Mouse (Mus musculus) adrenal gland, adult 8-10 months (tissue): ENCODE measurements around the gene Rasl11b. TPM values are rescaled to one million over a fixed set of nuclear protein-coding genes. Genes with fewer than 3 reads are reported as not detected.

Source experiments
- DNase-seq: peaks from one replicate; pipeline ENCODE4 v3.0.0; 2022
- total RNA-seq, 4 experiments: library from RNA; stranded (reverse); gene quantifications; 2 replicates each; pipeline ENCODE4 v1.2.4; 2022

Rasl11b gene
- total RNA-seq, 4 experiments from 2014 or later = 21.0 to 26.2 (median 23.7) TPM

DNA sequence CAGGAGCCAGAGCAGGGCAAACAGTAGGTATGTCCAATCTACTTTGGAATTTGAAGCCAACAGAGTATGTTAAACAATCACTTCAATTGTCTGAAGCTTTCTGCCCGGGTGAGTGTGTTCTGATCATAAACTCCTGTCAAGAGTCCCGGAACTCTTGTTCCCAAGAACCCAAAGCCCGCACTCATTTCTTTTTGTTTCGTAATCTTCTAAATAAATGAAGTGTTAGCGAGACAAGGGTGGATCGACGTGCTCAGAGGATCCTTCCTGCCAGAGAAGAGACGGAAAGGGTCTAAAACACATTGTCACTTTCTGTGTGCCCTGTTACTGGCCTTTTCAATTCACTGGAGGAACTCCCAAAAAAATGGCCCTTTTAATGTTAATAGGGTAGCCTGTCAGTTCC, 6.2 kb upstream of the Rasl11b start:
- no peak for DNase-seq

DNA sequence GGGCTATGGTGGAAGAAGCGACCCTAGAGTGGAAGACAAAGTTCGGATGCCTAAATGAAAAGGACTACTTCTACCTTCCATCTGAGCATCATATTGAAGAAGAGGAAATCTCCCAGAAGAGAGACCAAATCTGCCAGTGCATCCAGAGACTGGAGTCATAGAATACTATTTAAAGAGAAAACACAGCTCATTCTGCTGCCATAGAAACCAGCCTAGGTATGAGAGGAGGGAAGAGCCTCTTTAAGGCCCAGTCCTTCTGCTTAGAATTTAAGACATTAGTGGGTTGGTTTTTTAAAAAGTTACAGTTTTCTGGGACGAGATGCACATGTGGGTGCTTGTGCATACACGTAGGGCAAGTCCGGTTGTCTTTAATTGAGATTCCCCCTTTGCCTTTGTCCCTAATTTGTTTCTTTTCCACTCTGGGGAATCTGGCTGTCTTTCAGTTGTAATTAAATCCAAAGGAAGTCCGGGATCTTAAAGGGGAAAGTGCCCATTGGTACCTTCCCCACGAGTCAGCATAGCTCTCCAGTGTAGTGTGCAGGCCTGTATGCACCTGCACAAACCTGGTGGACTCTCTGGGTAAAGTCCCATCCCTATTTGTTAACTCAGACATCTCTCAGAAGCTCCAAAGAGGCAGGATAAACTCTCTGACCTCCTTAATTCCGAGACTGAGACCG, 5.5 kb upstream of the Rasl11b start:
- DNase-seq = no peak

DNA sequence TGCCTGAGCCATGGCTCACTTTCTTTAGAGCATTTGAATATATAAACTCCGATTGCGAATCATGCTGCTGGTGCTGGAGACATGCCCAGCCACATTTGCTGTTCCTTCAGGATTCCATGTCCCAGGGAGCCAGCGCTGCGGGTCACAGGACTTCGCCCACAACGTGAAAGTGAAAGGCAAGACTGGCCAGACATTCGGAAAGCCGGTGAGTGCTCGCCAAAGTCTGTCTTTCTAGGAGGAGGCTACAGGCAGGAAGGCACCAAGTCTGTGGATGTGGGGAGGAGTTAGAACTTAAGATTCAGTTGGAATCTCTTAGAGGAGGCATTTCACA, 5.0 kb upstream of the Rasl11b start:
- no peak for DNase-seq

DNA sequence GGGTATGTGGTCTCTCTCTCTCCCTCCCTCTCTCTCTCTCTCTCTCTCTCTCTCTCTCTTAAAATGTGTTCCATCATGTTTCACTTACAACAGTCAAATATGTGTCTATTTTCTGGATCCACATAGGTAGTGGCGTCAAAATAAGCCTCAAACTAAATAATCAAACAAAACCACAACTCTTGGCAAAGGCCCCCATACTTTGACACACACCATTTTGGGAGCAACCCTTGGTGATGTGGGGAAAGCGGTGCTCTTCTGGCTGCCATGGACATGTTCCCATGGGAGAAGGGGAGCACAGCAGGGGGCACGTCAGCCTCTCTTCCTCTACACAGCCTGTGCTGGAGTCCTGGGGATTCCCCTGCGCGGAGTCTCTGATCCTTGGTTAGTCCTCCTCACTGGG, 4.2 kb upstream of the Rasl11b start:
- no peak for DNase-seq

DNA sequence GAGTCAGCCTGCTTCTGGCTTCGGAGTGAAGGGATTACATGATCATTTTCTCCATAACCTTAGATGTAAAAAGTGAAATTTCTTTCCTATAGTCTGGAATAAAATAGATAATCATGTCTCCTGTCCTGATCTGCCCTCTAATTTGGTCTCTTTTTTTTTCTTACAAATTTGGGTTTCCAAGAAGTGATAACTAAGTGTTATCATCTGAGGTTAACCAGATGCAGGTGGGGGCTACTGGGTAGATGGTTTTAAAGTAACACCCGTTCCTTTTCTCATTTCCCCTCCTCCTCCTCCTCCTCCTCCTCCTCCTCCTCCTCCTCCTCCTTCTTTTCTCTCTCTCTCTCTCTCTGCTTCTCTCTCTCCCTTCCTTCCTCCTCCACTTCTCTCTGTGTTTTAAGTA, 2.1 kb upstream of the Rasl11b start:
- DNase-seq = no peak

DNA sequence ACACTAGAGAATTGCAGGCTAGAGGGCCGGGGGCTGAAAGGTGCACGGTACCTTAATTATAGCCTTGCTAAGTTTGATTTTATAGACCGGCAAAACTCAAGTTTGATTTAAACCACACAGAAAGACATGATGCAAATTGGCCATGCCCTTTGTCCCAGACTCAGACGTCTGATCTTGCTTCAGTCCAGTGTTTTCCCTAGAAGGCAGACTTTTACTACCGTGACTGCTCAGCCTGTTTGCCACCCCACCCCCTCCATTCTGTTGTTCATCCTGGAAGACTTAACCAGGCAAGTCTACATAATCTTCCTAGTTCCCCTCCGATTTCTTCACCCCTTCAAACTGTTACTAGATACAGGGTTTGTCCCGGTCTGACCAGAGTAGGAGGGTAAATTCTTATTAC, 1.5 kb upstream of the Rasl11b start:
- DNase-seq = no peak

DNA sequence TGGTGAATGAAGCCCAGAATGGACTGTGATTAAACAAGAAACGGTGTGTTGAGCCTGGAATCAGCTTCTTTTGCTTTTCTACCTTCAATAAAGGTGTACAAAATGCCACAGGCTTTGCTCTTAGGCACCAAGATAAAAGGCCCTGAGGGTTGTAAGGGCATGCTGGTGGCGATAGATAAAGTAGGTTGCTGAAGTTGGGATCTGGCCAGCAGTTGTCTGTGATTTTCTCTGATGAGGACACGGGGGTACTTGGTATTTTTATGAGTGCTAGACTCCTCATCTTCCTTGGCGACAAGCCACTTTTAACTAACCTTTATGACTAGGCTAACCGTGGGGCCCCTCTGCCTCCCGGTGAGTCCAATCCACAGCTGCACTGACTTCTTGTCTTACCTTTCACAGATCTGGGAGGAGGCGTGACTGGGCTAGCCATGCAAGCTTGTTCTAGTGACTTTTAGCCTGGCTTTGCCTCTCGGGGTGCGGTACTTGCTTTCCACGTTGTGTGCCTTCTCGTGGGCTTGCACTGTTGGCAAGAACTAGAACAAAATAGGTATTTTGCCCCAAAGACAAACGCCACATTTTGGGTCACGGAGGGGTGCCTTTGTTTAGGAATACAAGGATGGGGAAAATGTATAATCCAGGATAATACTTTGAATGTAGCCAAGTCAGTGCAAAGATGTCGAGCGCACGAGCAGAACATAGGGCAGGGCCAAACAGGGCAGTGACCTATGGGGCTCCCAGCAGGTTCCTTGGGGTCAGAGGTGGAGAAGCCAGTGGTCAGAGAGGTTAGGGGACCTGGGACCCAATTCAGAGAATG, 852 bp upstream of the Rasl11b start:
- DNase-seq = no peak

DNA sequence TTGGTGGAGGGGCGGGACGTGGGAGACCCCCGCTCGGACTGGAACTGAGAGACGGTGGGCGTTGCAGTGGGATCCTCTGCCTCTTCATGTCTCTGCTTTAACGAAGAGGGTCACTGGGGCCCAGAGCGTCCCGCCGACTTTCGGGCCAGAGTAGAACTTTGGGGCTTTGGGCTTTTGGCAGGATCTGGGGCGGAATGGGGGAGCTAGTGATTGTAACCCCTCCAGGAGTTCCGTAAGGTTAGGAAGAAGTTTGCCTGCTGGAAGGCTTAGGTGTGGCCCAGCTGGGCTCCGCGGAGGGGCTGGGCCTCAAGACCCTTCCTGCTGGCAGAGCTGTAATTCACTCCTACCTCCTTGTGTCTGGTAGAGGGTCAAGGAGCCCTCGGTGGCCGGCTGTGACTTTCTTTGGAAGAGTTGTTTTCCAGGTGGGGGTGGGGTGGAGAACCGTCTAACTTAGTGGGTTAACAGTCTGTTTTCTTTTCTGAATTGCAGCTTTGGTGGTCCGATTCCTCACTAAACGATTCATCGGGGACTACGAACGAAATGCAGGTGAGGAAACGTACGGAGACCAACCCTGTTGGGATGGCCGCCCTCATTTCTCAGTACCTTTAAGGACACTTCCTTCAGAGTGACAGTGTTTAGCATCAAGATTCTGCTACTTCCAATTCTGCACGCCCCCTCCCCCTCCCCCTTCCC, 674 bp downstream of the Rasl11b start:
- DNase-seq = no peak

DNA sequence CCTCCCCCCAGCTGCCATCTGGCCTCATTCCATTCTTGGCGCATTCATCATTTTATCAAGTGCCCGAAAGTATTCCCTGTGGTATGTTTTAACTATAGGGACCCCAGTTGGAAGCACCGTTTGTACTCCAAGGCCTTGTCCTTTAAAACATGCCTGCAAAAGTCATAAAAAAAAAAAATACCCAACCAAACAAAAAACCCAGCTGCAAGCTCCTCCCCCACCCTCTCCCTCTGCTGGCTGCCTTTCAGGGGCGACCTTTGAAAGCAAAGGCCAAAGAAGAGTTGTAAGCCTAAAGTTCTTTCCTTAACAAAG, 1.2 kb downstream of the Rasl11b start:
- DNase-seq = no peak

DNA sequence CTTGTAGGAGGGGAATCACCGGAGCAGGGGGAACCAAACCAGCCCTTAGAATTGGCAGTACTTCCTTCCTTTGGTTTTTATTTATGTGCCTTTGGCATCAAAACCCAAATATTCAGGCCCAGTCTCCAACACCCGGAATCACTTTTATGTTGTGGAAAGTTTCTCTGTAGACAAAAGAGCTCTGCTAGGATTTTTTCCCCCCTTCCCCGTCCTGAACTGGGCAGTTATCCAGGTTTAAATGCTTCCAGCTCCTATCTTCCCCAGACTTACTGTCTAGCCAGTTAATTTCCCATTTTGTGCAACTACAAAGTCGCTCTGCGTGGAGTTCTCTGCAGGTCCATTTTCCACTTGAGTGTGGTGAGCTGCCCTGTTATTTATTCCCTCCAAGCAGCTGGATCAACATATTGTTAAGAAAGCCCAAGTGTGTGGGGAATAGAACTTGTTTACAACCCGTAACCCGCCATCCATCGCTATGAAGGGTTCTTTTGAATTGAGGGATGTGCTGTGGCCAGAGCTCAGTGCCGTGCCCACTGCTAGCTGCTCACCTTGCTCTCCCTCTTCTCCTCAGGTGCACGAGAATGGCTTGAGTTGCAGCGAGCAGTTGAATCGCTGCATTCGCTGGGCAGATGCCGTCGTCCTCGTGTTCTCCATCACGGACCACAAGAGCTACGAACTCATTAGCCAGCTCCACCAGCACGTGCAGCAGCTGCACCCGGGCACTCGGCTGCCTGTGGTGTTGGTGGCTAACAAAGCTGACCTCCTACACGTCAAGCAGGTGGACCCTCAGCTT, 2.6 kb downstream of the Rasl11b start:
- no peak for DNase-seq

DNA sequence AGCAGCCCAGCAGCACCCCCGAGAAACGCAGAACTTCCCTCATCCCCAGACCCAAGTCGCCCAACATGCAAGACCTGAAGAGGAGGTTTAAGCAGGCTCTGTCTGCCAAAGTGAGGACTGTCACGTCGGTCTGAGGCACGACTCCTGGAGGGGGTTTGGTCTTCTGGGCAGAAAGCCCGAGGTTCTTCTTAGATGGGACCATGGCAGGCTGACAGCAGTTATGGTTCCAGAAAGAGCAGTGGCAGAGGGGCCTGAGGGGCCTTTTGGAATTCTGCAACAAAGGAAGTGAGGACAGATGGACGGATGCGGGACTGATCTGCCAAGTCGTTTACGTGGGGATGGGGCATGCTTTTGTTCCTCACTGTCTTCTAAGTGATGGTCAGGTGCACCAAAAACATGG, 3.4 kb downstream of the Rasl11b start:
- no peak for DNase-seq

DNA sequence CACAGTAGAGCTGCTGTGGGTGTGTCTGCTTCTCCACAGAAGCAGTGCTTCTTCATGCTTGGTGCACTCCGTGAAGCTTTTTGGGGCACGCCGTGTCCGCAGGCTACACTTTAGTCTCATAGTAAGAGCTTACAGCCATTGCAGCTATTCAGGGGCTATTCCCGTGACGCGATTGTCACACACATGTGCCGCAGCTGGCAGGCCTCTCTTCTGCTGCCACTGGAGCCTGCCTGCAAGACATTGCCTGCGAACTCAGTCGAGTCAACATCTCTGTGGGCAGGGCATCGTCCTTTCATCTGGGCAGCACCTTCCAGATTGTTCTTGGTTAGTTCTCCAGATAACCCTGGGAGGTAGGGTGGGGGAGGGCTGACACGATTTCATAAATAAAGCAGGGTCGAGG, 4.7 kb downstream of the Rasl11b start:
- no peak for DNase-seq

DNA sequence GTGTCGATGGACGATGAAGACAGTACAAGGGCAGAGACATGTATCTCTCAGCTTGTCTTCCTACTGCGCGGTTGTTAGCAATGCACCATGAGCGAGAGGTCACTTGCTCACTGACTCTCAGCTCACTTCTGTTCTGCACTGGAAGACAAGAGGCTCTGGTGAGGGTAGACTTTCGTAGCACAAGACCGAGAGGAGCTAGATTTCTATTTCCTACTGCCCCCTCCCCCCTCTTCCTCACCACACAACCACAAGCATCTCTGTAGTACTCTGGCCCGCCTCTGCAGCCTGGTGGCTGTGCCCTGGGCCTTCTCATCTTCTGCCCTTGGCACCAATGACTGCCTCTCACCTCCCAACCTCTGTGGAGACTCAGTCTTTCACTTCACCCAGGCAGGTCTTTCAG, 5.4 kb downstream of the Rasl11b start:
- no peak for DNase-seq

DNA sequence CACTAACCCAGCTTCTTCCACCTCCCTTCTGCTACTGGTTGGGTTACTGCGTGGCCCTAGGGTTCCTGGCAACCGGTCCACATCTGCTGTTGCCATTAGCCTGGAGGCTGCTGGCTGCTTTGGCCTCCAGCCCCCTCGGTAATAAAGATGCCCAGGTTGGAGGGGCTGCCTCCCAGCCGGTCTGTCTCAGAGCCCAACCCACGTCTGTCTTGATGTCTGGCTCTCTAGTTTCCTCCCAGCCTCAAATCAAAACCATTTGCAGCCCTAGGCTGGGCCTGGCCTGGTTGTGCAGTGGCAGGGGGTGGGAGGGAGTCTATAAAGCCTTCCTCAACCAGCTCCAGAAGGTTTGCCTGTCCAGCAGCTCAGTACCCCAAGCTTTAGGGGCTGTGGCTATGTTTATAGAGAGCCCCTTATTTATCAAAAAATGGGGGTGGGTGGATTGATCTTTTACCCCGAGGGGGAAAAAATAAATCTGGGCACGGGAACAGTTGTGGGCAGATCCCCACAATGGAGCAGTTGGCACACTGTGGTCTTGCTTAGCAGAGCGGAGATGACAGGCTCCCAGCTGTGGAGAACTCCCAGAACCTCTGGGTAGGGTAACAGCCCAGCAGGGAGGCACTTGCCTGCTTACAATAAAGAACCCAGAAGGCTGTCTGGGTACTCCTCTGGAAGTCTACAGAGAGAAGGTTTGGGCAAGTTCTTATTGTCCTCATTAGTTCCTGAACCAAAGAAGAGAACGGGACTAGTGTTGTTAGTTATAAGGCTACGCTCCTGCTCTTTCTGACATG, 6.7 kb downstream of the Rasl11b start:
- DNase-seq = no peak

DNA sequence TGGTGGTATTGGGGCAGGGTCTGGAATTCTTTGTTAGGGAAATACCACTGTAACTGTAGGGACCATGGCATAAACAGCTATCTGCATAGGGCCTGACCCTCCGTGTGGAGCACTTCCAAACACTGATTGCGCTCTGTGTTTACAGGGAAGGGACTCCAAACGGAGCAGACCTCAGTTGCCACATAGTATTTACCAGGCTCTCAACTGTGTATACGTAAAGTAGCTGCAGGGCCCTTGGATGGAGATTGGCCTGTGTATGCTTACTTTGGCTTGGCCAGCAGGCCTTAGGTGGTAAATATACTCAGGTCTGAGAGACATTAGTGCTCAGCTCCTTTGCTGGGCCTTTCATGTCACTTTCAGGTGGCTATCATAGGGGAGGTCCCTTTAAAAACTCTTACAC, 7.4 kb downstream of the Rasl11b start:
- DNase-seq = no peak

DNA sequence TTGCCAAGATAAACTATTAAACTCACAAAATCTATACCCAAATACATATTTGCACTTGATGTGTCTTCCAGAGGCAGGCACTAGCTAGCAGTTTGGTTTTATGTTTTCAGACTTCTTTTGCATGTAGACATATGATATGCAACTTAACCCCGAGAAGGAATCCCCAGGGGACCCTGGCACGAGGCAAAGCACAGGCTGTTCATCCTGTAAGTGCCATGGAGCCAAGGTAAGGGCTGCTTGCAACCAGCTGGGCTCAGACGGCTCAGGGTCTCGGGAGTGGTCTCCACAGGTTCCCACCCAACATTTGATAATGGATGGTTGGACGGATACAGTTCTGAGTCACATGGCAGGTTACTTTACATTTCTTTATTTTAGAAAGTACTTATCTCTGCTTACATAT, 9.4 kb downstream of the Rasl11b start:
- DNase-seq = no peak

DNA sequence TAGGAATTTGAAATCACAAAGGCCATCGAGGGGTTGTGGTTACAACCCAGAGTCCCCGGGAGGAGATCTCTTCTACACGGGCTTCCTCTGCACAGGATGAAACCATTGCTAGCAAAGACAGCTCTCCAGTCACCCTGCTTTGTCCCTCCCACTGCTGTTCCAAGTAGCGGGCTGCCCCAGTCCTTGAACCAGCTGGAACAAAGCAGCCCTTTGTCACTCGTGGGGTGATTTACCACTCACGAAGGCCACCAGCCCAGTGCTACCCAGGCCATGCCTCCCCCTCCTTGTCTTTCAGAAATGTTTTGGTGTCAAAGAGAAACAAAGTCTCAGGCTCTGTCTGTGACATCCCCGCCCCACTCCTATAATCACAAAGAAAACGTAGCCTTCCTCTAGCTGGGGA, 10.4 kb downstream of the Rasl11b start:
- peak; percentile 72 for DNase-seq

DNA sequence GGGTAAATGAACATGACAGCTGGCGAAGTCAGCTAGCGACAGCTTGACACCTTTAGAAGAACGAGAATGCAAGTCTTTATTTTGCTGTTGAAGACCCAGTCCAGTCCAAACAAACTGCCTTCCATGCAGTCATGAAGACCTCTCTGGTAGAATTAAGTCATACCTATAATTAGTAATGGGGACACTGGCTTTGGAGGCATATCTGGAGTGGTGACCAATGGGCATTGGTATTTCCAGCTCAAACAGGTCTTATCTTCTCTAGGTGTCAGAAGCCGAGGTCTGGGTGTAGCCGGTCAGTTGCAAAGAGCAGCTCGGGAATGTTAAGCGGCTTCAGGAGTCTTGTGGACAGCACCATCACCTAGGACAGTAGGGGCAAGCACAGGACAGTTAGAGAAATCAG, 11.0 kb downstream of the Rasl11b start:
- DNase-seq = no peak

DNA sequence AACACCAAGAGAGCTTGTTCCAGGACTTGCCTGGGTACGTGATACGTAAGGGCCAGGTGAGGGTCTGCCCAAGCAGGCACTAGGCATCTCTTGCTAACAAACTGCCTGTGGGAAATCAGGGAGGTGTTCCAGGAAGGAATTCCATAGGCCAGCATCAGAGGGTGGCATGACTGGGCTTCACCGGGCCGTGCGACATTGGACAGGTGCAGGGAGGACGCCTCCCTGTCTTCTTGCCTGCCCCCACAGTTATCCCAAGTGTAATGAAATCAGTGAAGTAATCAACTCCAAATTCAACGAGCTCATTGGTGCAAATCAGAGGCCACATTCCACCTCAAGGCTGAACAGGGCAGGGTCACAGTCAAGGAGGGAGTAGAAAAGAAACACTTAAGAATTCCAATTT, 11.6 kb downstream of the Rasl11b start:
- DNase-seq = no peak

DNA sequence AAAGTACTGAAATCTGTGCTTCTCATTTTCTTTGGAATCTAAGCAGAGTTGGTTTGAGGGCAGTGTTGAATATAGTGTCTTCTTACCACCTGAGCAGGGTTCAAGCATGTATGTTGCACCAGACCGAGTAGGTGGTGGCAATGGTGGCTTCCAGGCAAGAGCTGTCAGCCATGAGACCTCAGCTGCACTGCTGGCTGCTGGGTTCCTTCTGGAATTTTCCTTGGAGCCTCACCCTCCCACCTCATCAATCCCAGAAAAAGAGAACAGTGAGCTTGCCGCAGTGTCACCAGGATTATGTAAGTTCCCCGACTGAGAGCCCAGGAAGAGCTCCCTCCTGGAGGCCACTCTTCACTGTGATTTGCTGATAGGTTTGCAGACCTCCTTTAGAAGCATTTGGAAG, 12.1 kb downstream of the Rasl11b start:
- DNase-seq = no peak

DNA sequence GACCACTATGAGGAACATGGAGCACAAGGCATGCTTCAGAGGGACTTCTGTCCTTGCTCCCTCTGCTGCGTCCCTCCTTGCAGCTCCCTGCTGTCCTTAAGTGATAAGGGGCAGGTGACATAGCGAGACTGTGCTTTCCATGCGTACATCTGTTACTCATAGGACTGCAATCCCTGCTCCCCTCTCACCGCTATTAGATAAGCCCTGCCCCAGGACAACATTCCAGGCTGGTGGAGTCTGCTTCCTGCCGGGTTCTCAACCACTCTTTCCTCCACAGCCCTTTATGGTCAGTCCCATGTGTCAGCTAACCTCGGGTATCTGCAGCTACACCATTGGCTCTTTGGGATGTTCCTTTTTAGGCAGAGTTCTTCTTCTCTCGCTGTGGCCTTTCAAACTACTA, 13.4 kb downstream of the Rasl11b start:
- DNase-seq = no peak

DNA sequence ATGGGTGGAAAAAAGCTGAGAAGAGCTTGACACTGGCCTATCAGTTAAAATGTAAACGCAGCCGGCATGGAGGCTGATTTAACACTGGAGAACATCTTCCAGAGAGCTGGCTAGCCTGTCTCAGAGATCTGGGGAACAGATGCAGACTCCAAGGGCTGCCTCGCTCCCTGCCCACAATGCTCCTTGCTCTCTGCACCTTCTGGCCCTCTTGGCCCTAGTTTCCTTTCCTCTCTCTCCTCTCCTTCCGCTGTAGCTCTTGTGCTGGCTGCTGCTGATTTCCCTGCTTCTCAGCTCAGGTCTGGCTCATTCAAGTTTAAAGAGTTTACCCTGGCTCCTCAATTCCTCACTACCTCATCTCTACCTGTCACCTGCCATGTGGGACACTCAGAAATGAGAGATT, 14.6 kb downstream of the Rasl11b start:
- DNase-seq = no peak
